ENCODE assay signal across 7 mouse cellular contexts in genomic region chr10:61536130-61537035, GRCm38 (mm10). TPM values are rescaled to one million over a fixed set of nuclear protein-coding genes. Genes with fewer than 3 reads are reported as not detected.
DNase-seq lines count a peak whose midpoint lies in the region; ATAC-seq and TF ChIP-seq lines count a peak whose summit lies in the region.

No protein-coding gene starts in this region.

- no peak for TF ChIP-seq POLR2A in bone marrow macrophage, adult 2 months (IDR thresholded peaks at IDR 0.05; ENCODE audit: borderline replicate concordance, low read depth, low read length)

- WGBS in forebrain, embryonic 16.5 days = 21% methylated on average over 20 of the region's 20 CpGs
- WGBS in hindbrain, embryonic 10.5 days = 60% methylated on average over 20 of the region's 20 CpGs
- WGBS in limb, embryonic 13.5 days = 42% methylated on average over 20 of the region's 20 CpGs
- 31% methylated on average over 20 of the region's 20 CpGs for WGBS in midbrain, embryonic 16.5 days

- no peaks in the 10 kb centered on the region for H3K36me3 ChIP-seq in forebrain, embryonic 16.5 days (ENCODE audit: control insufficient read depth, insufficient read depth)
- no peaks in the 10 kb centered on the region for H3K36me3 ChIP-seq in hindbrain, embryonic 10.5 days
- H3K36me3 ChIP-seq in limb, embryonic 13.5 days = no peaks in the 10 kb centered on the region
- no peaks in the 10 kb centered on the region for H3K36me3 ChIP-seq in midbrain, embryonic 16.5 days (ENCODE audit: control insufficient read depth, insufficient read depth, low read length)

- H3K9ac ChIP-seq in forebrain, embryonic 16.5 days (replicated peaks; ENCODE audit: low read depth, low read length) = no peak overlapping the region
- H3K9ac ChIP-seq in limb, embryonic 13.5 days = peak overlapping the region; percentile 5; the same call in 1 of the 2 replicates
- peak overlapping the region; percentile 31; the same call in 1 of the 2 replicates for H3K9ac ChIP-seq in midbrain, embryonic 16.5 days (ENCODE audit: low read depth, low read length)

- H3K4me3 ChIP-seq in bone marrow macrophage, adult 2 months (ENCODE audit: insufficient read depth, low read length) = peak overlapping the region; percentile 4; the same call in 1 of the 2 replicates
- no peak overlapping the region for H3K4me3 ChIP-seq in forebrain, embryonic 16.5 days (replicated peaks; ENCODE audit: low read length)
- H3K4me3 ChIP-seq in hindbrain, embryonic 10.5 days = no peak overlapping the region
- no peak overlapping the region for H3K4me3 ChIP-seq in limb, embryonic 13.5 days
- H3K4me3 ChIP-seq in midbrain, embryonic 16.5 days (ENCODE audit: low read depth, low read length) = no peak overlapping the region

- peak overlapping the region; percentile 3; the same call in 1 of the 2 replicates for H3K27ac ChIP-seq in bone marrow macrophage, adult 2 months (ENCODE audit: insufficient read depth, low read depth, low read length)
- H3K27ac ChIP-seq in forebrain, embryonic 16.5 days (ENCODE audit: low read length) = peak overlapping the region; percentile 19; the same call in 1 of the 2 replicates
- peak overlapping the region; percentile 96 for H3K27ac ChIP-seq in hindbrain, embryonic 10.5 days
- peak overlapping the region; percentile 61; the same call in 1 of the 2 replicates for H3K27ac ChIP-seq in limb, embryonic 13.5 days
- H3K27ac ChIP-seq in midbrain, embryonic 16.5 days (ENCODE audit: low read length) = peak overlapping the region; percentile 18; the same call in 1 of the 2 replicates

- ATAC-seq in forebrain, embryonic 16.5 days = no peak
- ATAC-seq in limb, embryonic 13.5 days (ENCODE audit: low FRiP score, low read depth) = peak; percentile 67
- ATAC-seq in midbrain, embryonic 16.5 days = peak; percentile 15; the same call in 1 of the 2 replicates

- no peaks in the 10 kb centered on the region for H3K27me3 ChIP-seq in forebrain, embryonic 16.5 days (replicated peaks; ENCODE audit: control insufficient read depth, insufficient read depth, low read length)
- H3K27me3 ChIP-seq in hindbrain, embryonic 10.5 days (ENCODE audit: insufficient read depth, poor library complexity, severe bottlenecking) = no peaks in the 10 kb centered on the region
- no peaks in the 10 kb centered on the region for H3K27me3 ChIP-seq in limb, embryonic 13.5 days
- no peaks in the 10 kb centered on the region for H3K27me3 ChIP-seq in midbrain, embryonic 16.5 days (ENCODE audit: control insufficient read depth, insufficient read depth, low read depth, low read length)

- TF ChIP-seq CTCF in bone marrow macrophage, adult 2 months (IDR thresholded peaks at IDR 0.05; ENCODE audit: low read depth, low read length) = no peak

- H3K9me3 ChIP-seq in forebrain, embryonic 16.5 days (ENCODE audit: control insufficient read depth, low read length) = no peaks in the 10 kb centered on the region
- no peaks in the 10 kb centered on the region for H3K9me3 ChIP-seq in hindbrain, embryonic 10.5 days
- no peaks in the 10 kb centered on the region for H3K9me3 ChIP-seq in limb, embryonic 13.5 days
- H3K9me3 ChIP-seq in midbrain, embryonic 16.5 days (replicated peaks; ENCODE audit: control insufficient read depth, low read length, poor library complexity, severe bottlenecking) = no peaks in the 10 kb centered on the region

- no peak overlapping the region for H3K4me2 ChIP-seq in forebrain, embryonic 16.5 days (ENCODE audit: low read length)
- no peak overlapping the region; the same call in 1 of the 2 replicates for H3K4me2 ChIP-seq in limb, embryonic 13.5 days (replicated peaks)
- H3K4me2 ChIP-seq in midbrain, embryonic 16.5 days (ENCODE audit: low read length) = no peak overlapping the region

- DNase-seq in Muller cell, postnatal 12 days (ENCODE audit: inconsistent ontology term) = peak; percentile 69
- DNase-seq in hindbrain, embryonic 10.5 days (ENCODE audit: low spot score) = peak; percentile 26
- DNase-seq in urinary bladder, postnatal 25 days (ENCODE audit: low spot score) = peak; percentile 44

- H3K4me1 ChIP-seq in bone marrow macrophage, adult 2 months (ENCODE audit: control insufficient read depth, insufficient read depth, low read length) = peaks cover 16% of the 10 kb centered on the region
- H3K4me1 ChIP-seq in forebrain, embryonic 16.5 days (replicated peaks; ENCODE audit: control insufficient read depth, insufficient read depth, low read length) = peaks cover 43% of the 10 kb centered on the region
- peaks cover 70% of the 10 kb centered on the region for H3K4me1 ChIP-seq in hindbrain, embryonic 10.5 days (replicated peaks)
- peaks cover 54% of the 10 kb centered on the region for H3K4me1 ChIP-seq in limb, embryonic 13.5 days
- H3K4me1 ChIP-seq in midbrain, embryonic 16.5 days (ENCODE audit: control insufficient read depth, insufficient read depth, low read length) = peaks cover 44% of the 10 kb centered on the region

RNA-seq across cellular contexts. Expression of gene Npffr1, which starts 58.9 kb away (rescaled TPM):
- polyA plus RNA-seq in bone marrow macrophage, adult 2 months (2012; ENCODE audit: insufficient read depth, insufficient read length, missing spikeins) = not detected in 2 replicates
- 0.34 and 1.1 TPM in 2 replicates for polyA plus RNA-seq in forebrain, embryonic 16.5 days (2015; fragmentation: Nextera tagmentation; extraction: Ambion mirVana)
- 0.09 and 0.19 TPM in 2 replicates for polyA plus RNA-seq in hindbrain, embryonic 10.5 days (2016; fragmentation: Nextera tagmentation; extraction: Ambion mirVana)
- 0.05 and 0.11 TPM in 2 replicates for polyA plus RNA-seq in limb, embryonic 13.5 days (2015; fragmentation: Nextera tagmentation; extraction: Ambion mirVana)
- polyA plus RNA-seq in midbrain, embryonic 16.5 days (2015; fragmentation: Nextera tagmentation; extraction: Ambion mirVana) = 2.3 and 2.8 TPM in 2 replicates

Comparison
In these comparisons a context has a peak if more than half of its experiments do, and no peak if none do; other contexts are left out.
1. H3K27ac ChIP-seq: peak in every context shown above with its lines; median percentile 96 in hindbrain, embryonic 10.5 days; 61 in limb, embryonic 13.5 days; 19 in forebrain, embryonic 16.5 days; 18 in midbrain, embryonic 16.5 days; 3 in bone marrow macrophage, adult 2 months.